Mouse (Mus musculus): ENCODE data around the gene Gm20388.
"Not testable (repeated sequence)": the region's sequence is repeated elsewhere in the genome, so short reads cannot be mapped to it uniquely, and the experiment has no call there.

The Gm20388 gene

DNA sequence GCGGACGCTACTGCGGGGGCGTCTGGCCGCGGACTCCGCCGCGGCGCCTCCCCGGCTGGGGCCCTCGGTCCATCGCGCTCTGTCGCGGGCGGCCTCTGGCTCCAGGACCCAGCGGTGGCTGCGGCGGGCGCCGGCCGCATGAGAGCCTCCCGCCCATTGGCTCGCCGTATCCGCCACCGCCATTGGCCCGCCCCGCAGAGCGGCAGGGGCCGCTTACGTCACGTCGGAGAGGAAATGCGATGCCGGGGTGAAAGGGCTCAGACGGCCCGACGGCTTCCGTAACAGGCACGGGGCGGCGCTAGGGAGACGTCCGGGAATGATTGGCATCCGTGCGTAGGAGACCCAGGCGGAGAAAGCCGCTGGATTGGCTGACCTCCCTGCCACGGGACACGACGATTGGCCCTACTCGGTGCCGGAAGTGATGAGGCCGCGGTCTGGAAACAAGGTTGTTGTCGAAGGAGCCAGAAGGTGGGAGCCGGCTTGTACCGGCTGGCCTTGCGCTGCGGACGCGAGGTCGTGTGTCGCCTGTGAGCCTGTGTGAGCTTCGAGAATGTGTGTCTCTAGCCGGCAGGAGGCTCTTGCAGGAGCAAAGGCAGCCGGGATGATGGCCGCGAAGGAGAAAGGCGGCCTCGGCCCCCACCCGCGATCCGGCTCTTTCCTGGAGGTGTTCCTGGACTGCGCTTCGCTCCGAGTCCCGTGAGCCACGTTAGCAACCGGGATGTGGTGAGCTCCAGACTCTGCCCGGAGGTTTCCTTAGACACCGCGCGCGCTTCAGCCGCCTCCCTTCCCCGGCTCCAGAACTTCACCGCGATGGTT is 3131.7 kb downstream of the Gm20388 start, which contains the start of gene Ankrd11:
TSS of gene Ankrd11 (minus strand) at position 120 of the 816 bp plus-strand sequence.
- DNase-seq (ENCODE audit: low read depth), result peak; percentile 99

DNA sequence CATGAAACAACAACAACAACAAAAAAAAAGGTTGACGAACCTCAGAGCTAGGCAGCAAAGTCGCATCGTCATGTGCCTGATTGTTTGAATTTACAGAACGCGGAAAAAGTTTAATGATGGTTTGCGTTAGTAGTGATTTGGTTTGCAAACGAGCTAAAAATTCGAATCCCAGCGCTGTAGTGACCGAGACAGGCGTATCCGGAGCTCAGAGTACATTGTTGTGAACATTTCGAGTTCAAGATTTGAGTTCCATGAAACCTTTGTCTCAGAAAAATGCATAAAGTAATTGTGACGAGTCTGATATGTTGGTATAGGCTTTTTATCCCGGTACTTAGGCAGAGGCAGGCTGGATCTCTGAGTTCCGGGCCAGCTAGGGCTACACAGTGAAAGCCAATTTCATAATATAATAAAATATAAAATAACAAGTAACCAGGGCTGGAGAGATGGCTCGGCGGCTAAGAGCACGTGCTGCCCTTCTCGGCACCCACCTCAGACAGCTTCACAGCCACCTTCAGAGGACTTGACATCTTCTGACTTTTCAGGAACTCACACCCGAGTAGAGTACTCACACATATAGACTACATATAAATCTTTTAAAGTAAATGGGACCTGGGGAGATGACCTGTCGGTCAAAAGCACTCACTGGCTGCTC is 3132.5 kb downstream of the Gm20388 start:
- DNase-seq (ENCODE audit: low read depth), result peak; percentile 18

DNA sequence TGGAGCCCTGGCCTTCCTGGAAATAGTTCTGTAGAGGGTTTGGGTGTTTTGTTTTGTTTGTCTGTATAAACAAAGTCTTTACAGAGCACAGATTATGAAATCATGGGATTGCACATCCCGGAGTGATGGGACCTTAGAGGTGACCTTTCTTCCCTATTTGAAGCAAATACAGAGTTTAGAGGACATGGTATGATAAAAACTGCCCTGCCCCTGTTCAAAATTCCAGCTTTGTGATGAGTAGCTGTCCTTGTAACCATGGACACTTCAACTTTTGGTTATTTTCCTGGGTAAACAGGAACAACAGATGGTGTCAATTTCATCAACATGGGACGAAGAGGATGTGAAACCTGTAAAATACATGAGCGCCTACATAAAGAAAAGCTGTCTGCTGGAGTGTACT is 3133.3 kb downstream of the Gm20388 start:
- DNase-seq (ENCODE audit: low read depth), result no peak

DNA sequence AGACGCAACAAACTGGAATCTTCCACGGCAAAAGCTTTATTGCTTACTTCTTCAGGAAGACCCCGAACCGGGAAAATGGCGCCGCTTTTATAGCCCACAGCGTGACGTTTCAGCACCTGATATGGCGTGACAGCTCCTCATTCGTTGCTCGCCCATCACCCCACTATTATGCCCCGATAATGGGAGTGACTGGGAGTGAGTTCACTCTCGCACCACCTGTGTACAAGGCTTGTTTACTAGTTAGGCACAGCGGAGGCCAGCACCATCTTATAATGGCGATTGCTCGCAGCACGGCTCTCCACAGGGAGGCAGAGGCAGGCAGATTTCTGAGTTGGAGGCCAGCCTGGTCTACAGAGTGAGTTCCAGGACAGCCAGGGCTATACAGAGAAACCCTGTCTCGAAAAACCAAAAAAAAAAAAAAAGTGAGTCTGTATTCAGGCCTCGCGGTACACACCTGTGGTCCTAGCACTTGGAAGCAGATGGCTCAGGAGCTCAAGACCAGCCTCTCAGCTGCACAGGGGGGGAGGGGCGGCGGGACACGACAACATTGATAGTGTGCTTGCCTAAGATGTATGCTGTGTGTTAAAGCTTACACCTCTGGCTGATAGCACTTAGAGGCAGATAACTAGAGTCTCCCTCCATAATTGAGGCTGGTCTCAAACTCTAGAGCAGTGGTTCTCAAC is 3134.2 kb downstream of the Gm20388 start:
- DNase-seq (ENCODE audit: low read depth), result not testable (repeated sequence)

DNA sequence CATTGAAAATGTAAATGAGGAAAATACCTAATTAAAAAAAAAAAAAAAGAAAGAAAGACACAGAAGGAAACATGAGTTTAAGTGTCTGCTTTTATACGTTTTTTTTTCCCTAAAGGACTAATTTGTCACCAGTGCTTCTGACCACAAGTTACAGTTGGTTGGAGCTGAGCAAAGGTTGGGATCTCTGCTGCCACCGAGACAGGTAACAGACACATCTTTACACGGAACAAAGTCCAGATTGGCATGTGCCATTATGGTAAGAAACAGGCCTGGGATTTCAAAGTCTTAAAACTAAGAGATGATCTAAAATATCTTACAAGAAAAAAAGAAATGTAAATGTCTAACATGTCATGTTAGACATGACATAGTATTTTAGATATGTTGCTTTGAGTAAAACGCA is 3136.1 kb downstream of the Gm20388 start:
- DNase-seq (ENCODE audit: low read depth), result no peak

DNA sequence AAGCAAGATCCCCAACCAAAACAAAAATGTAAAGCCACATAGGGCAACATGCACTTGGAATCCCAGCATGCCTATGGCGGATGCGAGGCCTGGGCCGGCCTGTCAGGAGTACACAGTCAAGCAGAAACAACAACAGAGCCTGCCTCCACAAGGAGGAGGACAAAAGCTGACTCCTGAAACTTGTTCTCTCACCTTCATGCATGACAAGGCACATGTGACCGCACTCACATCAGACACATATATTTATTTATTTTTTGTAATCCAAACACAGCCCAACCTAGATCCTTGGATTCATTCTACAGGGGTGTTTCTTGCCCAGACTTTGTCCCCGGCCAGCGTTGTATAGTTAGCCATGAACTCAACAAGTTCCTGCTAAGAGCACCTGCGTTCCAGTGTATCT is 3137.2 kb downstream of the Gm20388 start:
- no peak for DNase-seq (ENCODE audit: low read depth)

DNA sequence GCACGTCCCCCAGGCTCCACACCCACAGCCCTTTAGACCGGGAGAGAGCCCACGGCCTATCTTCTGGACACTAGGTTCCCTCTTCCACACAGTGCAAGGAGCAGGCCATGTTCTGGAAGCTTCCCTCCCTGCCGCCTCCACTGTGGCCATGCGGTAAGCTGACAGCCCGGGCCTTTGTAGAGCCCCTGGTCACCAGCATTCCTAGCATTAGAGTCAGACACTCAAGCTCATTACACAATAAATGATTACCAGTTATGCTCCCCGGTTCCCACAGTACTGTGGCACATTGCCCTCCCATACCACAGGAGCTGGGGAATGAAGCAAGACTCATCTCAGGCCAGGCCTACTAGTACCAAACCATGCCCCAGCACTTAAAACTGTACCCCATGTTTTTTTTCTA is 3137.8 kb downstream of the Gm20388 start:
- DNase-seq (ENCODE audit: low read depth), result peak; percentile 81

DNA sequence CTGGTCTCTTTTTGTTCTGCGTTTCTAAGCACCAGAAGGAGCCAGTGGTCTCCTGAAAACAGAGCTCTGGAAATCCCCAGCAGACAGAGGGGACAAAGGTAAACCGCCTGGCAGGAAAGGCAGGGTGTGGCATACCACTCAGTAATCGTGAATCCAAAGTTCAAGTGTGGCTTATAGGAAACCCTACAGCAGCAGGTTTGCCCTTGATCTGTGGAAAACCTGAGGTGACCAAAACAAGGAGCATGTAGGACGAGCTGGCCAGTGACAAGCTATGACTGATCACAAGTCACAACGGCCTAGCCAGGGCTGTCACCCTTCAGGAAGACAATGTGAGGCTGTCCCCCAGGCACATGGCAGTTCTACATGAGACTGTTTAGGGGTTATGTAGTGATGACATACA is 3140.8 kb downstream of the Gm20388 start:
- no peak for DNase-seq (ENCODE audit: low read depth)

DNA sequence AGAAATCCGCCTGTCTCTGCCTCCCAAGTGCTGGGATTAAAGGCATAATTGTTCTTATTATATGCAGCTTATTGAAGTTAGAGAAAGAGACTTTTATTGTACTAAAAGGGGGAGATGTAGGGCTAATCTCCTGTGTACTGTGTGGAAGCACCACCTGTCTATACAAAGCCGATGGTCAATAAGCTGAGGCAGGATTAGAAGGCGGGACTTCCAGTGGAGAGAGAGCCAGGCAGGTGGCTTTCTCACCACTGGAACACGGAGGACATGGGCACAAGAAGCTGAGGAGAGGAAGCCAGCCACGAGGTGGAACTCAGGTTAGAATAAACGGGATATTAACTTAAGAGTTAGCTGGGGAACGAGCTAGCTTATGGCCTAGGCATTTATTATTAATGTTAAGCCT is 3152.1 kb downstream of the Gm20388 start, which contains the start of gene Spg7:
TSS of gene Spg7 (plus strand) at position 222 of the 400 bp plus-strand sequence.
- DNase-seq (ENCODE audit: low read depth), result no peak

DNA sequence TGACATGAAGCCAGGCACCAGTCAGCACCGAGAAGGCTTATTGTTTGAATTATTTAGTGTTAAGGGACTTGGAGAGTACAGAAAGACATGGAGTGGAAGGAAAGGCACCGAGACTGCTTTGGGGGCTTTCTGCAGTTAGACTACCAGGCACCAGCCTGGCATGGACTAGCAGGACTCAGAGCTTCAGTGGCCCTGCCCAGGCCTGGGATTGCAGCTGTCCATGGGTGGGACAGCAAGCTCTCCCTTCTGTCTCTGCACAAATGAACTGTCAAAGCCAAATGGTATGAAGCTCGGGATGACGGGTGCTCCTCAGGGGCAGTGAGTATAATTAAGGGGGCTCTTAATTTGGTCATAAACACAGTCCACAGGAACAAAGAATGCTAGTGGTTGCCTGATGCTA is 3153.4 kb downstream of the Gm20388 start:
- DNase-seq (ENCODE audit: low read depth), result no peak

DNA sequence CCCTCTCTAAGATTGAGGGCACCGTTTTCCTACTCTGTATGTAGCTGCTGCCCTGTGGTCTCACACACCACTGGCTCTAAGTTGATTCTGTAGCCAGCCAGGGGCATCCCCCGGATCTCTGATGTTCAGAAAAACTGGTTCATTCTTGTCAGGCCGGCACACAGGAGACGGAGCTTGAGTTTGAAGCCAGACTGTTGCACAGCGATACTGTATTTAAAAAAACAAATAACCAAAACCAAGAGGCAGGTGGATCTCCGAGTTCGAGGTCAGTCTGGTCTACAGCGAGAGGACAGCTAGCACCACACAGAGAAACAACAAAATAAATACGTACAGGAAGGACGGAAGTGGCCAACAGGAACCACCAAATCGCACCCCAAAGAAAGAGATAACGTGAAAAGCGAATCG is 3154.2 kb downstream of the Gm20388 start:
- DNase-seq (ENCODE audit: low read depth), result peak; percentile 62

DNA sequence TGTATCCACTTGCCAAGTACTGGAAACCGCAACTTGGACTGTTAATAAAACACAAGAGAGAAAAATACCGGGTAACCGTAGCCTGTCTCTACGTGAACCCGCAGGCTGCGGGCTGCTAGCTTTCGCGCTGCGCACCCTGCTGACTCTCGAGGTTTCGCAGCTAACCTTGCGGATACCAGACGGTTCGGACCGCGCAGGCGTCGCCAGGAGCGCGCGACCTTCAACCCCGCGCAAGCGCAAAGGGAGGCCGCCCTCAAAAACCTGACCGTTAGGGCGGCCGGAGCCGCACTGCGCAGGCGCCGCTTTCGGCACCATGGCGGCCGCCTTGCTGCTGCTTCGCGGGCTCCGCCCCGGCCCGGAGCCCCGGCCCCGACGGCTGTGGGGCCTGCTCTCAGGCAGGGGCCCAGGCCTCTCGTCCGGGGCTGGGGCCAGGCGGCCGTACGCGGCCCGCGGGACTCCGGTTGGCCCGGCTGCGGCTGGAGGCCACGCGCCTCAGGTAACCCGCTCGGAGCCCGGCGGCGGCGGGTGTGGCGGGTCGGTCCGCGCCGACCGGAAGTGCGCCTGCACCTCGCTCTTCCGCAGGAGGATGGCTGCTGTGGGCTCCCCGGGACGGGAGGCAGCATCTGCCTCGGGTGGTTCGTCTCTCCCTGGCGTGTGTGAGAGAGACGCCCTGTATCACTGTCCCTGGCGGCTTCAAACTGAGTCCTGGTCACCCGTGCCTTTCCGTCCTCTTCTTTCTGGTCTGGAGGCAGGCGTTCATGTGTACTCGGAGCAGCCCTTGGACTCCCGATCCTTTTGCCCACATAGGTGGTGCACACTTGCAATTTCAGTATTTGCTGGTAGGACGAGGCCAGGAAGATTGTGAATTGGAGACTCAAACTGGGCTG is 3154.8 kb downstream of the Gm20388 start:
- DNase-seq (ENCODE audit: low read depth), result peak; percentile 99

DNA sequence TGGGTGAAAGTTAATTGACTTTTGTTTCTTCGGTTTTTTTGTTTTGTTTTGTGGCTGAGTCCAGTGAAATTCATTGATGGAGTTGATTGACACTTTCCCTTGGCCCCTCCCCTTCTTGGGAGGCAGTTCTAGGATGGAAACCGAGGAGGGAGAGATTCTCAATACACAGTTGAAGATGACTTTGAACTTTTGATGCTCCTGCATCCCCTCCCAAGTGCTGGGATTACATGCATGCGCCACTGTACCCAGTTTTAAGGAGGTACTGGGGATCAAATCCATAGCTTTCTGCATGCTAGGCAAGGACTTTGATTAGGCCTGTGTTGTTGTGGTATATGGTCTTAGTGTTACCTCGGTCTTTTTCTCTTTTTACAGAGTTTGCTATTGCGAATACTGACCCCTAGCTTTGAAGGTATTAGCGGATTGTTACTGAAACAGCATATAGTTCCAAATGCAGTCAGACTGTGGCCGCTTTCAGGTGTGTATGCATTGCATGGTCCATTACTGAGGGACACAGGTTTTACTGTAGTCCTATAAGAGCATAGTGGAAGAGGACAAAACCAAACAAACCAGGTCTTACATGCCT is 3155.6 kb downstream of the Gm20388 start:
- peak; percentile 73 for DNase-seq (ENCODE audit: low read depth)

DNA sequence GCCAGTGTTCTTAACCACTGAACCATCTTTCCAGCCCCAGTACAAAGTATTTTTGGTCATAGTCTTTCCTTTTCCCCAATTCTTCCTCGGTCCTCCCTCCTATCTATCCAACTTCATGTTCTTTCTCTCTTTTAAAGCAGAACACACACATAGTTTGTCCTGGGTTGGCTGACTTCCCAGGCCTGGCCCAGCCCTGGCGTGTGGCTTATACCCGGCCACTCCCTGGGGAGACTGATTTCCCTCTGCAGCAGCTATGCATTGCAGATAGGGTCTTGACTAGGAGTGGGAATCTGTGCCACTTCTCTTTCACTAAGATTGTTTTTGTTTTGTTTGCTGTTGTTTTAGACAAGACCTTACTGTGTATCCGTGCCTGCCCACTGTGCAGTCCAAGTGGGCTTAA is 3160.5 kb downstream of the Gm20388 start:
- DNase-seq (ENCODE audit: low read depth), result peak; percentile 56

DNA sequence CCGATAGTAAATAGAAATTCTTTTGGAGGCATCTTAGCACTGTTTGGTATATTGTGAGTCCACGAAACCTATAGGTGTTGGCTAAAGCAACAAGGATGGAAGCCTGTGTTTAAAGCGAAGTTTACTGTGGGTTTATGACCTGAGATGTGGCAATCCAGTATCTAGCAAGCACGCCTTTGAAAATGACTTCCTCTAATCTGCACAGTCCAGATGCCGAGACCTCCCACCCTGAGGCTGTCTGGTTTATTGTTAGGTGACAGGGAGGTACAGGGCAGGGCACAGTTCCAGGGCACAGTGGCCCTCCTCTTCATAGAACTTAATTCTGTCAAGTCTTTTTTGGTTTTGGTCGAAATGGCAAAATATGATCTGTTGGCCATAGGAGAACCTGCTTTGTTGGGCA is 3166.6 kb downstream of the Gm20388 start:
- no peak for DNase-seq (ENCODE audit: low read depth)

DNA sequence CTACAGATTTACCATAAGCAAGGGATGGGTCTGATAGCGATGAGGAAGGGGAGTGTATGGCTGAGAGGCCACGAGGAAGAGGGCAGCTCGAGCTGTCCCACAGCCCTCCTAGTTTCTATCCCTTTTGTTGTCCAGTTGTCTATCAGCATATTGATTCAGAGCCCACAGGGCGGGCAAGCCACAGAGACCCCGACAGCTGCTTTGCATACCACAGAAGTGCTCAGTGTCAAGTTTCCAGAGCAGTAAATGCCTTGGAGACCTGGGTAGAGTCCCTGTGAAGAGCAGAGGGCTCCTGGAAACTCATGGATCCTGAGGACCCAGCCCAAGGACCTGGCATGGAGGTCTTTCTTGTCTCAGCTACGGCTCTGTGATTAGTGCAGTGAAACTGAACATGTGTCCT is 3172.4 kb downstream of the Gm20388 start:
- DNase-seq (ENCODE audit: low read depth), result no peak

DNA sequence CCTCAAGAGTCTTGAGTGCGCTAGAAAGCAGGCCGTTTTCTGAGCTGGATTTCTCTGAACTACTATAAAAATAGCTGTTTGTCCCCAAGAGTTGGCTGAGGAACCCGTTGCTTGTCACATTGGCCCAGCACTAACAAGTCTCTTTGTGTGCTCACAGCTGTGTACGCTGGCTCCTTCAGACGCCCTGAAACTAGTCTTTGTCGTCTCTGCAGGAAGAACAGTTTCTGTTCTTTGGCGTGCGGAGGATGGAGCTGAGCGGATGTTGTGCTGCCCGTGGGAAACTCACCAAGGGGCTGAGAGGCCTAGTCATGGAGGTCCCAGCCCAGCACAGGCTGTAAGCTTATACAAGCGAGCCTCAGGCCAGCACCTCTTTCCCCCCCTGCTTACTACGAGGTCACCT is 3173.0 kb downstream of the Gm20388 start:
- no peak for DNase-seq (ENCODE audit: low read depth)

DNA sequence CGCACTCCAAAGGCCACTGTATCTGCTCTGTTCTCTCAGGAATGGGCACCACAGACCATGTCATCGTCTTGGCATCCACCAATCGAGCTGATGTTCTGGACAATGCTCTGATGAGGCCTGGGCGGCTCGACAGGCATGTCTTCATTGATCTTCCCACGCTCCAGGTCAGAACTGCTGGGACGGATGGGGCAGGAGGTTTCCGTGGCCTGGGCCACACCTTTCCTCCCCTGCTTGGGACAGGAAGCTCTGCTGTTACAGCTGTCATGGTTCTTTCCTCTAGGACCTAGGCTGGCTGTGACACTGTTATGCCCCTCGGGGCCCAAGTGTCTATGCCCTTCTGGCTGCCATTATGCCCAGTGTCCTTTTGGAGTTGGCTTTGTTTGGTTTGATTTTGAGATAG is 3176.6 kb downstream of the Gm20388 start:
- no peak for DNase-seq (ENCODE audit: low read depth)

DNA sequence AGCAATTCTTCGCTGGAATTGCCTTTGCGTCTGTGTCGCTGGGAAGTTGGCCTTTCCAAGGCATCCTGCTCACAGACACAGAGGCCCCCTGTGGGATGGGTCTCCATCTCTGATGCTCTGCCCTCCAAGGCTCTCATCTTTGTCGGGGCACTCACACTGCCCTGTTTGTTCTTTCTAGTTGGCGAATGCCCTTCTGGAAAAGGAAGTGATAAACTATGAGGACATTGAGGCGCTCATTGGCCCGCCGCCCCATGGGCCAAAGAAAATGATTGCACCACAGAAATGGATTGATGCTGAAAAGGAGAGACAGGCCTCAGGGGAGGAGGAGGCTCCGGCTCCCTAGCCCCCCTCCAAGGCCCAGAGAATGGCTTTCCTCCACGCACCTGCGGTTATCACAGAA is 3186.6 kb downstream of the Gm20388 start:
- no peak for DNase-seq (ENCODE audit: low read depth)

DNA sequence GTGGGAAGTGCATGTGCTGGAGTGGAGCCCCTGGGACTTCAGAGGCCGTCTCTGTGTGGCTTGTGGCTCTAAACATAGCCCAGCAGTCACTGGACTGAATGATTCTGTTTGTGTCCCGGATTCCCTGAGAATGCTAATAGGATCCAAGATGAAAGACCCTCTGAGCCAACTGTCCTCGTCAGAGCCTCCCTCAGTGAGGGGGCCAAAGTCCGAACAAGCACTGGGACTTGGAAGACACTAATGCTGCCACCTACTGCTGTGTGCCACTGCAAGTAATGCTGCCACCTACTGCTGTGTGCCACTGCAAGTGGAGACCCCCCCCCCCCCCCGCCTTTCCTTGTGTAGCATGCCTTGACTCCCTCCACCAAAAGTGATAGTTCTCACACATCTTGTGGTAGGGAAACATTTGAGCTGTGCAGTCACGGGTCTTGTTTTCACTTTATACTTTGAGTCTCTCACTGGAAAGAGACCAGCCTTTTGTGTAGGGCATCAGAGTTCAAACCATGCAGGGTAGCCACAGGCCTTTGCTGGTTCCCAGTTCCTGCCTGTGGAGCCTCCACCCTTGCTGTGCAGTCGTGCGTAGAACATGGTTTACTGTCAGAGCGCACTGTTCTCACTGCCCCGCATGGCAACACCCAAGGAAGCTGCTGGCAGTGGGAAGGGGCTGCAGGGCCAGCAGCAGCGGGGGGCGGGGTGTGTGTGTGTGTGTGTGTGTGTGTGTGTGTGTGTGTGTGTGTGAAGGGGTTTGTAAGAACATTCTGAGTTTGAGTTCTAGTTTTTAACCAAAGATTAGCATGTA is 3187.3 kb downstream of the Gm20388 start:
- no peak for DNase-seq (ENCODE audit: low read depth)

DNA sequence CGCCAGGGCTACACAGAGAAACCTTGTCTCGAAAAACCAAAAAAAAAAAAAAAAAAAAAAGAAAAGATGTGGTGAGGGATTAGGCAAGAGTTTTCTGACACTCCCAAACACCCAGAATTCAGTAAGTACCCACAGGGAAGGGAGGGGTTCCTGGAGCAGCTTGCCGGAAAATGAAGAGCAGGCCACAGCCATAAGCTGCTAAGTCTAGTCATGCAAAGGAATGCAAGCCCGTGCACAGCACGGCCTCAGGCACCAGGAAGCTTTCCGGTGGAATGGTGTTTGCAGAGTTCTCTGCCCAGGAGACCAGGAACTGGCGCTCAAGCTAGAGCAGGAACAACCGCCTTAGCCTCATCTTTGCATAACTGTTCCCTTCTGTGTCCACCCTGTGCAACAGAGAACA is 3189.6 kb downstream of the Gm20388 start:
- DNase-seq (ENCODE audit: low read depth), result peak; percentile 92

Measured in NIH3T3 (cell line).